Mouse (Mus musculus): Measurements from ENCODE around the gene Aff3.

DNA sequence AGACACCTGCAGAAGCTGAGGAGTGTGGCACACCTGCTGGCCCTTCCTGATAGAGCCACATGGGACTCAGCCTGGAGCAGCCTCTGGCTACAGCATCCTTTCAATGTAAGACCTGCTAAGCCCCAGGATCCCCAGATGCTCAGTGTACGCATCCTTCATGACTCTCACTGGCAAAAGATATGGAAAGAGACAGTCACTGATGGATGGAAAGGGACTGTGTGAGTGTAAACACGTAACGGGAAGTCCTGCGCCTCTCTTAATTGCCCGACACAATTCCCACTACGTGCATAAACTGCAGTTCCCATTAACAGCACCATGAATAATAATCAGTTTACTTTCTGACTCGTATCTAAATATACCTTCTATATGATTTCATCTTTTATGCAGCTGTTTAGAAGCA lies 275.2 kb downstream of the Aff3 start:
- TF ChIP-seq EP300 (IDR thresholded peaks at IDR 0.05; ENCODE audit: low read depth) = no peak
- no peak for TF ChIP-seq CTCF (IDR thresholded peaks at IDR 0.05; ENCODE audit: low read depth)

Data from heart, postnatal 0 days (tissue).